Mouse (Mus musculus) mesoderm, embryonic 11.5 days (tissue): ENCODE measurements at regions not wholly inside any gene's neighbourhood (a gene's known extent, or its start where the extent isn't known, plus 50 kb on each side); places are given as distances from the start of the nearest gene placed in this dataset.
A peak's percentile ranks its signal among the peaks of the same experiment; 100 is the strongest.

Experiments
- DNase-seq: peaks from one replicate; pipeline ENCODE4 v3.0.0-alpha.2; 2012; ENCODE audit warnings: low read depth, low spot score

DNA sequence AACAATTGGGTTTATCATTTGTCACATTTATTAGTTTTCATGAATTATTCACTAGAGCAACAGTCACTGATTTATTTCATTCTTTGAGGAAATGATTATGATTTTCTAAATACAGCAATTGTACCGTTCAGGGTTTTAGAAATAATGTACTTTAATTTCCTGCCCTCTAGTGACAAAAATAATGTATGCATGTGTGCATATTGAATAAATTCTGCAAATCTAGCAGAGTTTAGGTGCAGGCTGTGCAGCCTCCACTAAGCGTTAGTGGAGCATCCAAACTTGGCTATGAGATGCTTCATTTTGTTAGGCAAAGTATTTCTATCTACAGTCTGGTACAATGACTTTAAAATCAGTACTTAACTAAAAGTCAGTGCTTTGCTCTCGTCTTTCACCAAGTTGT, 642.1 kb upstream of the A830018L16Rik start:
- no peak for DNase-seq

GRCm38 (mm10) chr1:10794074-10794783, 619.7 kb upstream of the A830018L16Rik start:
- DNase-seq: no peak

DNA sequence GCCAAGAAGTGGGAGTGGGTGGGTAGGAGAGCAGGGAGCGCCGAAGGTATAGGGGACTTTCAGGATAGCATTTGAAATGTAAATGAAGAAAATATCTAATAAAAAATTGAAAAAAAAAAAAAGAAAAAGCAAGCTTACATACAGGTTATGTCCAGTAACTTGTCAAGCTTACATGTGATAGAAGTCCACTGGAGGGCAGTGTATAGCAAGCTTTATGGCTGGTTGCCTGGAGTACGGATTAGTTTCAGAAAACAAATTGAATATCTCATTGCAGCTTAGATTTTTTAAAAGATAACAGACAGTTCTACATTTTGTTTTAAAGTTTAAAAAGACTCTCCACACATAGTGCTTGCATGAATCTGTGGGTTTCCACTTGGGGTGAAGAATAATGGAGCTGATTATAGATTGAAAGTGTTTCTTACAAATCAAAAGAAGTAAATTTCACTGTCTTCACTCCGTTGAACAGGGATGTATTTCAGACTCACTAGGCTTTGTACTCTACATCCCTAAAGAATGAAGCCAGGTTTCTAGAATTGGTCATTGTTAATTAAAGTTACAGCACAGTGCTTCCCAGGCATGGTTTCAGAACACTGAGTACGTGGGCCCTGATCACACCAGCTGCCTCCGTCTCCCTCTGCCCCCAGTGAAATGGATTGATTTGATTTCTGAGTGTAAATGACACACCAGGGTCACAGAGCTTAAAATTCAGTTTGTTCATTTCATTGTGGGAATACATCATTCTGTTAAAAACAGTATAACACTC, 578.1 kb upstream of the A830018L16Rik start:
- DNase-seq: peak; percentile 37

GRCm38 (mm10) chr1:10837180-10837579, 576.7 kb upstream of the A830018L16Rik start:
- DNase-seq: no peak

- no peak for DNase-seq
These were observed 561.0 kb upstream of the A830018L16Rik start for GRCm38 (mm10) chr1:10852934-10853333.

GRCm38 (mm10) chr1:10854495-10854894, 559.4 kb upstream of the A830018L16Rik start:
- no peak for DNase-seq

DNA sequence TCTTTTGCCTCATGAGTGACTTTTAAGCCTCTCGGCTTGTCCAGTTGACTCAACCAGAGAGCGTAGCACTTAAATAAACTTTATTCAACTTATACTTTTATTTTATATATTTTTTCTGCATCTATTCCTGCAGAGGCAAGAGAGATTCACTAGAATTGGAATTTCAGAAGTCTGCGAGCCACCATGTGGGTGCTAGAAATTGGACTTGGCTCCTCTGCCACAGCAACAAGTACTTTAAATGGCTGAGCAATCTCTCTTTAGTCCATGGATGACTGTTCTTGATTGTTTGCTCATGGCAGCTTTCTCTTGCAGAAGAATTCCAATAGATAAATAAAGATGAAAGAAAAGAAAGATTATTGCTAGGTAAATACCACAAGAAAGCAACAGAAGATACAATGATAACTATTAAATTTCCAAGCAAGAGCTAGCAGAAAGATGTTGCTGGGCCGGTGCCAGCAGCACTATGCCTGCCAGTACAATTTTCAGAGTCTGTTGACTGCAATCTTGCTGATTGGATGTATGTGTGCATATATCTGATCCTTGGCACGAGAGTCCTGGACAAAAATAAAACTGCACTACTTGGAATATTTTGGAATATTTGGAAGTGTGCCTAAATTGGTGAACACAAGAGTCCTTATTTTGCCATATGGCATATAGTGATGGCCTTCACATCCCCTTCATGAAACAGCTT, 542.6 kb upstream of the A830018L16Rik start:
- DNase-seq: no peak

DNA sequence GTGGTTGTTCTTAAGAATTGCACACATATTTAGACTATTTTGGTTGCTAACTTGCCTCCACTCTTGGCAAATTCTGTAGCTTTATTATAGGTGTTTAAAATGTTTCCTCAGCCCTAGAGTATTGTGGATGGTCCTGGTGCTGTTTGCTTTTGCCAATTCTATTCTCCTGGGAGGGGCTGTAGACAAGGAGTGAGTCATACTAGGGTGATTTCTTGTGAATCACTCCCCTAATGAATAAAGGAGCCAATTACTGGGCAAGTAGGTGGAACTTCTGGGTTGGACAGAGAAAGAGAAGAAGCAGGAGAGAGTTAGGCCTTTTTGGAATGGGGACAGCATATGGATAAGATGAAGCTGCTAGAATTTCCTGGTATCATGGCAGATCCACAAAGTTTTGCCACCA, 541.6 kb upstream of the A830018L16Rik start:
- no peak for DNase-seq

DNA sequence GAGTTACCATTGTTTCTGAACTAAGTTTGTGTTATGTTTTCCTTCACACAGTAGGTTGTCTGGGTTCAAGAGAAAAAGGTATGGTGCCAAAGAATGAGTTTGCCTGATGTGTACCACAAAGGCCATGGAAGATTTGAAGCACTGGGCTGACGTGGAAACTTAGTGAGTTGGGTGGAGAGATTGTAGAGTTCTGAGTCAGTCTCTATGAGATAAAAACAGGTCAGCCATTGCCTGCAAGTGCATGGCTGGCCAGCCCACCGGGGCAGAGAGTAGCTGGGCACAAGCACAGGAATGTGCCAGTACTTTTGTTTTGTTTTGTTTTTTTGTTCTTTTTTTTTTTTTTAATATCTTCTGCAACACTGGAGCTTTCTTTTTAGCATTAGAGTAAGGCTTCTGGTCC, 541.2 kb upstream of the A830018L16Rik start:
- DNase-seq: no peak

GRCm38 (mm10) chr1:10877391-10878170, 536.3 kb upstream of the A830018L16Rik start:
- peak; percentile 5 for DNase-seq

DNA sequence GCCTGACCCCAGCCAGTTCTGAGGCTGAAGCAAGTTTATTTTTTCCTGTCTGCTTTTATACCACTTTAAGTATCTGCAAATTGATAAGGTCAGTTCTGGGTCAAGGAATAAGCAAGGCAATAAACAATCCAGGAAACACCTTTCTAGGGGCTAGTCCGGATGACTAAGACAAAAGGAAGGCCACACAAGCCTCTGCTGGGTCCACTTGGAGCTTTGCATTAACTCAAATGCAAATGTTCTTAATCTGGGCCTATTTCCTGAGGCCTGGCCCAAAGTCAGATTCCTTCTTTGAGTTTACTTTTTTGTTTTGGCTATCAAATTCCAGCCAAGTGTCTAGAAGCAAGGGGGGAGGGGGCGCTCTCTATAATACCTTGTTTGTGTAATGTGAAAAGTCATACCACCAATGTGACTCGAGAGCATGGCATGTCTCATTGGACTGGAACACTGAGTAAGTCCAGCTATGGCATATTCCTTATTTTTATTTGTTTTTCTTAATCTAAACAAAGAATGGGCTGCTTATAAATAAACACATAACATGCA, 535.6 kb upstream of the A830018L16Rik start:
- DNase-seq: no peak

- DNase-seq: peak; percentile 30
These were observed 533.7 kb upstream of the A830018L16Rik start for GRCm38 (mm10) chr1:10880026-10880727.

DNA sequence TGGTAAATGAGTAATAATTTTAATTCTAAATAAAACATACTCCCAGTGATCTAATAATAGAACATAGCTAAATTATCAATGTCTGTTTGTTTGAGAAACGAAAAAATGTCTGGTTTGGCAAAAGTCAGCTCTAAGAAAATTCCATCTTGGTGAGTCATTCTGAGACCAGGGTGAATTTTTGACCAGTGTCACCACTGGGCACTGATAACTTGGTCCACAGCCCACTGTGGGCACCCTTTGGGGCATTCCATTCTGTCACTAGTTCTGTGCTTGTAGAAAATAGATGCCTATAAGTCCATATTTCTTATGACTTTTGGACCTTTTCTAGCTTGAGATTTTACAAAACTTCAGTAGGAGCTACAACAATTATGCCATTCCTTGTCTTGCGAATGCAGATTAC, 515.1 kb upstream of the A830018L16Rik start:
- no peak for DNase-seq

GRCm38 (mm10) chr1:10902721-10903120, 511.2 kb upstream of the A830018L16Rik start:
- no peak for DNase-seq

DNA sequence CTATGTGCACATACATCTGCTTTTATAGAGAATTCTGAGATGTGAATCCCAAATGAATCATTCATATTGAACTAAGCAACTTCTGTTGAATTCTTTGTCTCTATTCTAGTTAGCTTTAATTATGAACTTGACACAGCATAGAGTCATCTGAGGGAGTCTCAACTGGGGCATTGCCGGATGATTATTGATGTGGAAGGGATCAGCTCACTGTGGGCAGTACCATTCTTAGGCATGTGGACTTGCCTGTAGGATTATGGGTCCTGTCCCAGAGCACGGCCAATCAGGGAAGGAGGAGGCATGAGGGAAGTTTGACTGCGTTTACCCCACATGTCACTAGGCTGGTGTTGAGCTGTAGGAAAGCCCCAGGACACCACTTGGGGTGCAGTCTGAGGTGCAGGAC, 493.9 kb upstream of the A830018L16Rik start:
- no peak for DNase-seq

GRCm38 (mm10) chr1:10932378-10933077, 481.4 kb upstream of the A830018L16Rik start:
- DNase-seq: no peak

DNA sequence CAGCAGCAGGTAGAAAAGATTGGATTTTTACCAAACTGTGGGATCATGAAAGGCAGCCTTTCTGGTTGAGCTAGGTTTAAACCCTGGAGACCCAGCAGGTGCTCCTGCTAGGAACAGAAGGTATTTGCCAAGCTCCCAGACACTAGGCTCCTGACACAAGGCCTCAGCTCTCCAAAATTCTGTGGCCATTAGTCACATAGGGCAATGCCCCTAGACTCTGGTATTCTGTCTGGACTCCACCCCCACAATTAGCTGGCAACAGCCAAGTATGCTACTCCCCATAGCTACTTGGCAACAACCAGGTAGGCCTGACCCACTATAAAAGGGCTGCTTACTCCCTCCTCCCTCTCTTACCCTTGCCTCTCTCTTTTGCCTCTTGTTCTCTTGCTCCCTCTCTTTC, 480.7 kb upstream of the A830018L16Rik start:
- DNase-seq: no peak

GRCm38 (mm10) chr1:10938436-10938835, 475.5 kb upstream of the A830018L16Rik start:
- no peak for DNase-seq

DNA sequence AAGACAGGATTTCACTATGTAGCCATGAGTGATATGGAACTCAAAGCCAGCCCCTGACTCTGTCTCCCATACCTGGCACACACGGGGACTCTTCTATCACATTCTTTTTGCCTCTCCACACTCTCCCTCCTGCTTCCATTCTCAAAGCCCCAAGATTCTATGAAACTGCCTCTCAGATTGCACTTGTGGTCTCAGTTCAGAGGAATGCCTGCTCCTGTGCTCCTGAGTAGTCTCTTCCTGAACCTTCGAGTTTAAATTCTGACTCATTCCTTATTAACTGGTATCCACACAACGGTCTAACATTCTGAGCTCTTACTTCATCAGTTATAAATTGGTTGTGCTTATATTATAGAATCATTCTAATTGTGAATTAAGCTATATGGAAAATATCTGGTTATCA, 473.6 kb upstream of the A830018L16Rik start:
- no peak for DNase-seq

DNA sequence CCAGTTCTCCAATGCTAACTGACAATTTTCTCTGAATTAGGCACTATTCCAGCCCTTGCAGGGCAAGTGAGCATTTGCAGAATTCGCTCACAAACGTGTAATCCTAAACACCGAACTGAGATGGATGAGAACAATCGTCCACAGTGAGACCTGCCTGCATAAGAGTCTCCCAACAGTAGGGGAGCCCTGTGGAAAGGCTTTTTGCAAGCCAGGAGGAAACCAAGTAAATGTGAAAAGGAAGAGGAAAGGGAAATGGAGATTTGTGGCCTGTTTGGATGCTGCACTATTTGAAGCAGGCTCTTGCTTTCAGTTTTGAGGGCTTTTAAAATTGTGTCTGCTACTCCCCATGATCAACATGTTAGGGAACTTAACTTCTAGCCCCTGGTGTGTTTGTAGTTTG, 470.9 kb upstream of the A830018L16Rik start:
- DNase-seq: no peak
